Mouse (Mus musculus): ENCODE data around the gene Mex3b. TPM values are rescaled to one million over a fixed set of nuclear protein-coding genes. Genes with fewer than 3 reads are reported as not detected.

Mex3b gene
- polyA plus RNA-seq, 1 experiment = 9.9 TPM

DNA sequence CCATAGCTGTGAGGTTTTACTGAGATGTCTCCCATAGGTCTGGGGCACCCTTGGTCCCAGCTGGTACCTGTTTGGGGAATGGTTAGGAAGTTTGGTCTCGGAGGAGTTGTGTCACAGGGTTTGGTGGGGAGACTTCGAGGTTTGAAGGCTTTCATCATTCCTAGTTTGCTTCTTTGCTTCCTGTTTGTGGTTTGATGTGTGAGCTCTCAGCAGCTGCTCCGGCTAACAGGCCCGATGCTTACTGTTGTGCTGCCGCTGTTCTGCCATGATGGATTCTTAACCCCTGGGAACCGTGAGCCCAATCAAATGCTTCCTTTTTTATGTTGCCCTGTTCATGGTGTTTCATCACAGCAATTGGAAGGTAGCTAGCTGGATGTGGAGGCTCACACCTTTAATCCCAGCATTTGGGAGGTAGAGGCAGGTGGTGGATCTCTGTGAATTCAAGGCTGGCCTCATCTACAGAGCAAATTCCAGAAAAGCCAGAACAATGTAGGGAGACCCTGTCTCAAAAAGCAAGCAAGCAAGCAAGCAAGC lies 23.3 kb downstream of the Mex3b start:
- Histone ChIP-seq H3K4me2 (ENCODE audit: low read depth) (no peak overlapping the region), H3K4me3 (no peak overlapping the region), H3K36me3 (ENCODE audit: control insufficient read depth, insufficient read depth) (no peaks in the 10 kb centered on the region), H3ac (ENCODE audit: control insufficient read depth, insufficient read length) (no peak overlapping the region), H3K27me3 (ENCODE audit: control insufficient read depth, insufficient read depth, insufficient read length) (no peaks in the 10 kb centered on the region), H3K79me2 (ENCODE audit: control insufficient read depth, insufficient read depth) (no peaks in the 10 kb centered on the region)
- TF ChIP-seq CEBPB (IDR thresholded peaks at IDR 0.05; ENCODE audit: insufficient read depth, poor library complexity, severe bottlenecking) (no peak), POLR2A (IDR thresholded peaks at IDR 0.05; ENCODE audit: insufficient read length, low read depth) (no peak), MYOD1 (IDR thresholded peaks at IDR 0.05; ENCODE audit: control insufficient read depth in 1 of 3, insufficient read length in 2 of 3, low read depth in 2 of 3) (no peak), REST (IDR thresholded peaks at IDR 0.05; ENCODE audit: insufficient read depth, insufficient read length) (no peak), E2F4 (IDR thresholded peaks at IDR 0.05; ENCODE audit: insufficient read depth) (no peak), MYOG (IDR thresholded peaks at IDR 0.05; ENCODE audit: control insufficient read depth in 1 of 3, insufficient read depth in 1 of 3, insufficient read length in 2 of 3, low read depth in 2 of 3) (no peak), TCF3 (IDR thresholded peaks at IDR 0.05; ENCODE audit: insufficient read length, low read depth) (no peak), TCF12 (IDR thresholded peaks at IDR 0.05; ENCODE audit: insufficient read depth, poor library complexity, severe bottlenecking) (no peak), USF1 (IDR thresholded peaks at IDR 0.05; ENCODE audit: low read depth) (no peak), MAX (IDR thresholded peaks at IDR 0.05; ENCODE audit: low read depth) (no peak), POLR2AphosphoS2 (IDR thresholded peaks at IDR 0.05; ENCODE audit: insufficient read length, low read depth) (no peak), SRF (IDR thresholded peaks at IDR 0.05; ENCODE audit: control insufficient read depth, insufficient read length, low read depth) (no peak)

DNA sequence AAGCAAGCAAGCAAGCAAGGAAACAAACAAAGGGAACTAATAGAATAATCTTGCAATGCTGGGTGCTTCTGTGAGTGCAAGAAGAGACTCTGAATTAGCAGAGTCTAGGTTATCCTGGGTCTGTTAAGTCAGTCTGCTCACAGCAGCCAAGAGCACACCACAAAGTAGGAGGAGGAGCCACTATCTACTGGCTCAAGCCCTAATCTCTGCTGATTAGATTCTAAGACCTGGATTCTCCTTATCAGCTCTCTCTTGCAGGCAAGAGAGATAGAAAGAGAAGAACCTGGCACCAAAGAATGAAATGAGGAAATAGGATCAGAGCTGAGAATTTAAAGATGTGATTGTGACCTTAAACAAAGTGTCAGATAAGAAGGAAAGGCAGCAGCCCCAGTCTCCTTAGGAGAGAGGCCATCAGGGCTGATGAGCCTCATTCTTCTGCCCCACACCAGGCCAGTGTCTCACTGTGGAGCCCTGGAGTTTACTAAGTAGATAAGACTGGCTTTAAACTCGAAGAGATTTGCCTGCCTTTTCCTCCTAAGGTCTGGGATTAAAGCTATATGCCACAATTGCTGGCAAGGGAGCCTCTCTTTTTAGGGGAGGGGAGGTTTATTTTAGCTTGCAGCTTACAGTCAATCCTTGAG lies 23.9 kb downstream of the Mex3b start:
- no peak for TF ChIP-seq SRF (IDR thresholded peaks at IDR 0.05; ENCODE audit: control insufficient read depth, insufficient read length, low read depth)
- no peak for TF ChIP-seq USF1 (IDR thresholded peaks at IDR 0.05; ENCODE audit: low read depth)
- no peak for TF ChIP-seq POLR2A (IDR thresholded peaks at IDR 0.05; ENCODE audit: insufficient read length, low read depth)
- TF ChIP-seq POLR2AphosphoS2 (IDR thresholded peaks at IDR 0.05; ENCODE audit: insufficient read length, low read depth) = no peak
- no peak for TF ChIP-seq MYOD1 (IDR thresholded peaks at IDR 0.05; ENCODE audit: control insufficient read depth in 1 of 3, insufficient read length in 2 of 3, low read depth in 2 of 3)
- no peak for TF ChIP-seq CEBPB (IDR thresholded peaks at IDR 0.05; ENCODE audit: insufficient read depth, poor library complexity, severe bottlenecking)
- TF ChIP-seq TCF3 (IDR thresholded peaks at IDR 0.05; ENCODE audit: insufficient read length, low read depth) = no peak
- TF ChIP-seq E2F4 (IDR thresholded peaks at IDR 0.05; ENCODE audit: insufficient read depth) = no peak
- TF ChIP-seq TCF12 (IDR thresholded peaks at IDR 0.05; ENCODE audit: insufficient read depth, poor library complexity, severe bottlenecking) = no peak
- TF ChIP-seq MYOG (IDR thresholded peaks at IDR 0.05; ENCODE audit: control insufficient read depth in 1 of 3, insufficient read depth in 1 of 3, insufficient read length in 2 of 3, low read depth in 2 of 3) = no peak
- TF ChIP-seq MAX (IDR thresholded peaks at IDR 0.05; ENCODE audit: low read depth) = no peak
- no peak for TF ChIP-seq REST (IDR thresholded peaks at IDR 0.05; ENCODE audit: insufficient read depth, insufficient read length)
- H3K36me3 ChIP-seq (ENCODE audit: control insufficient read depth, insufficient read depth) = no peaks in the 10 kb centered on the region
- no peaks in the 10 kb centered on the region for H3K27me3 ChIP-seq (ENCODE audit: control insufficient read depth, insufficient read depth, insufficient read length)
- no peak overlapping the region for H3K4me3 ChIP-seq
- H3K79me2 ChIP-seq (ENCODE audit: control insufficient read depth, insufficient read depth) = no peaks in the 10 kb centered on the region
- H3K4me2 ChIP-seq (ENCODE audit: low read depth) = no peak overlapping the region
- no peak overlapping the region for H3ac ChIP-seq (ENCODE audit: control insufficient read depth, insufficient read length)

DNA sequence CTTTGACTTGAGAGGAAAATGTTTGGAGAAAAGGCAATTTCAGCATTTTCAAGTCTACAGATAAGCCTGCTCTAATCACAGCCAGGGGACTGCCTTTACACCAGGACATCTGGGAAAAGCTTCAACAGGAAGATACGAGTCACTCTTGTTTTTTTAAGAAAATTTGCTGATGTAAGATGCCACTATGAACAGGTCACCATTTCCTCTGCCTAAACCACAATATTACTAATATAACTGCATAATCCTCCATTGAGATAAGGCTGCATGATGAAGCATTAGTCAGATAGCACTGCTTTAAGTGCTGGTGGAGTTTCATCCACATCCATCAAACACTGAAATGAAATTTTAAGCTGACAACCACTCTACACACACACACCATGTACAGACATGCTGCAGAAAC lies 27.2 kb downstream of the Mex3b start:
- no peak overlapping the region for H3K4me3 ChIP-seq
- no peaks in the 10 kb centered on the region for H3K27me3 ChIP-seq (ENCODE audit: control insufficient read depth, insufficient read depth, insufficient read length)
- TF ChIP-seq CEBPB (IDR thresholded peaks at IDR 0.05; ENCODE audit: insufficient read depth, poor library complexity, severe bottlenecking) (peak; percentile 59; the same call in 1 of the 2 replicates), POLR2AphosphoS2 (IDR thresholded peaks at IDR 0.05; ENCODE audit: insufficient read length, low read depth) (no peak)
- H3K79me2 ChIP-seq (ENCODE audit: control insufficient read depth, insufficient read depth) = no peaks in the 10 kb centered on the region
- H3K36me3 ChIP-seq (ENCODE audit: control insufficient read depth, insufficient read depth) = no peaks in the 10 kb centered on the region
- H3ac ChIP-seq (ENCODE audit: control insufficient read depth, insufficient read length) = no peak overlapping the region
- H3K4me2 ChIP-seq (ENCODE audit: low read depth) = peak overlapping the region; percentile 66

GRCm38 (mm10) chr7:82895606-82896005 lies 28.5 kb downstream of the Mex3b start:
- no peak overlapping the region for H3ac ChIP-seq (ENCODE audit: control insufficient read depth, insufficient read length)

DNA sequence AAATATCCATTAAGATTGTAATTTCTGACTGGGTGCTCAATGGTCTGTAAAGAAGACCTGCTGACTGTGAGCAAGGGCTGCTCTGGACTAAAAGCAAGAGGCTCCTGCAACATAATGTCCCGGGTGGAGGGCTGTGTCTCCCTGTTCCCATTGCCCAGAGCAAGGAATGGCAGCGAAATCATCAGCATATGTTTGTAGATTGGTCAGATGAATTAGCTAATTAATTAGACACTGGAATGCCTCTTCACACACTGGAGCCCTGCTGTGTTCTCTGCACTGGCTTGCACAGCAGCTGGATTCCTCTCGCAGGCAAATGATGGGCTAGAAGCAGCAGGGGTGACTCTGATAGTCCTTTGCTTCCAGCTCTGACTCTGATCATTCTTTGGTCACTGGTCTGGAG lies 29.6 kb downstream of the Mex3b start:
- Histone ChIP-seq H3K36me3 (ENCODE audit: control insufficient read depth, insufficient read depth) (no peaks in the 10 kb centered on the region), H3K4me3 (no peak overlapping the region), H3K4me2 (ENCODE audit: low read depth) (no peak overlapping the region), H3ac (ENCODE audit: control insufficient read depth, insufficient read length) (no peak overlapping the region), H3K27me3 (ENCODE audit: control insufficient read depth, insufficient read depth, insufficient read length) (no peaks in the 10 kb centered on the region), H3K79me2 (ENCODE audit: control insufficient read depth, insufficient read depth) (no peaks in the 10 kb centered on the region)
- TF ChIP-seq TCF12 (IDR thresholded peaks at IDR 0.05; ENCODE audit: insufficient read depth, poor library complexity, severe bottlenecking) = no peak
- TF ChIP-seq CEBPB (IDR thresholded peaks at IDR 0.05; ENCODE audit: insufficient read depth, poor library complexity, severe bottlenecking) = no peak
- TF ChIP-seq SRF (IDR thresholded peaks at IDR 0.05; ENCODE audit: control insufficient read depth, insufficient read length, low read depth) = no peak
- TF ChIP-seq REST (IDR thresholded peaks at IDR 0.05; ENCODE audit: insufficient read depth, insufficient read length) = no peak
- no peak for TF ChIP-seq TCF3 (IDR thresholded peaks at IDR 0.05; ENCODE audit: insufficient read length, low read depth)
- TF ChIP-seq MYOD1 (IDR thresholded peaks at IDR 0.05; ENCODE audit: control insufficient read depth in 1 of 3, insufficient read length in 2 of 3, low read depth in 2 of 3) = no peak
- no peak for TF ChIP-seq POLR2AphosphoS2 (IDR thresholded peaks at IDR 0.05; ENCODE audit: insufficient read length, low read depth)

More at GRCm38 (mm10) chr7:82895606-82896005, 28.5 kb downstream of the Mex3b start:
- Histone ChIP-seq H3K4me2 (ENCODE audit: low read depth) (peak overlapping the region; percentile 66), H3K36me3 (ENCODE audit: control insufficient read depth, insufficient read depth) (no peaks in the 10 kb centered on the region), H3K79me2 (ENCODE audit: control insufficient read depth, insufficient read depth) (no peaks in the 10 kb centered on the region), H3K4me3 (no peak overlapping the region), H3K27me3 (ENCODE audit: control insufficient read depth, insufficient read depth, insufficient read length) (no peaks in the 10 kb centered on the region)
- TF ChIP-seq TCF3 (IDR thresholded peaks at IDR 0.05; ENCODE audit: insufficient read length, low read depth) (peak; percentile 31), CEBPB (IDR thresholded peaks at IDR 0.05; ENCODE audit: insufficient read depth, poor library complexity, severe bottlenecking) (no peak), TCF12 (IDR thresholded peaks at IDR 0.05; ENCODE audit: insufficient read depth, poor library complexity, severe bottlenecking) (peak; percentile 71), MYOD1 (IDR thresholded peaks at IDR 0.05; ENCODE audit: control insufficient read depth in 1 of 3, insufficient read length in 2 of 3, low read depth in 2 of 3) (peak in 2 of 3 experiments; percentile 89 to 94), POLR2AphosphoS2 (IDR thresholded peaks at IDR 0.05; ENCODE audit: insufficient read length, low read depth) (no peak), MYOG (IDR thresholded peaks at IDR 0.05; ENCODE audit: control insufficient read depth in 1 of 3, insufficient read depth in 1 of 3, insufficient read length in 2 of 3, low read depth in 2 of 3) (peak in 2 of 3 experiments; percentile 61 to 77)
